Comparison of ENCODE assay signal across 8 mouse cellular contexts in genomic region chr13:21172241-21173027, GRCm38 (mm10). TPM values are rescaled to one million over a fixed set of nuclear protein-coding genes. Genes with fewer than 3 reads are reported as not detected.
DNase-seq lines count a peak whose midpoint lies in the region; ATAC-seq and TF ChIP-seq lines count a peak whose summit lies in the region.

No protein-coding gene starts in this region.

- peaks cover 0 to 7% of the 10 kb centered on the region in 2 experiments; a peak in 2 of 4 replicates for H3K4me1 ChIP-seq in MEL (ENCODE audit: control insufficient read depth in 1 of 2, insufficient read depth in 2 of 2, low read length in 2 of 2)
- peaks cover 35% of the 10 kb centered on the region for H3K4me1 ChIP-seq in forebrain, embryonic 10.5 days
- peaks cover 15% of the 10 kb centered on the region for H3K4me1 ChIP-seq in heart, embryonic 16.5 days (ENCODE audit: control insufficient read depth, insufficient read depth, low read length)
- H3K4me1 ChIP-seq in lung, embryonic 14.5 days (ENCODE audit: insufficient read depth): no peaks in the 10 kb centered on the region
- peaks cover 31% of the 10 kb centered on the region; the same call in 1 of the 2 replicates for H3K4me1 ChIP-seq in neural tube, embryonic 15.5 days

- no peak for TF ChIP-seq RAD21 in MEL (IDR thresholded peaks at IDR 0.05; ENCODE audit: low read depth, low read length)

- DNase-seq in MEL (ENCODE audit: low read depth, low spot score): peak; percentile 97
- peak; percentile 84 for DNase-seq in c-Kit-positive CD71-positive TER-119-negative erythroid progenitor cells, embryonic 14.5 days (ENCODE audit: low read depth)
- DNase-seq in forebrain, embryonic 10.5 days (ENCODE audit: extremely low spot score, low spot score): peak; percentile 84
- peak; percentile 68 to 78 for DNase-seq in kidney, postnatal 4 days
- peak; percentile 94 for DNase-seq in lung, embryonic 14.5 days
- peak; percentile 89 for DNase-seq in yolk sac, embryonic 10.5 days (ENCODE audit: low spot score)

- peaks cover 0 to 9% of the 10 kb centered on the region in 2 experiments; a peak in 2 of 4 replicates for H3K36me3 ChIP-seq in MEL (ENCODE audit: control insufficient read depth in 1 of 2, insufficient read depth in 2 of 2, low read length in 2 of 2)
- no peaks in the 10 kb centered on the region for H3K36me3 ChIP-seq in forebrain, embryonic 10.5 days (replicated peaks)
- H3K36me3 ChIP-seq in heart, embryonic 16.5 days (ENCODE audit: control insufficient read depth, insufficient read depth): no peaks in the 10 kb centered on the region
- no peaks in the 10 kb centered on the region for H3K36me3 ChIP-seq in lung, embryonic 14.5 days (ENCODE audit: insufficient read depth)
- H3K36me3 ChIP-seq in neural tube, embryonic 15.5 days: no peaks in the 10 kb centered on the region

- TF ChIP-seq CTCF in MEL (IDR thresholded peaks at IDR 0.05 in 2 of 3, conservative IDR thresholded peaks at IDR 0.05 in 1 of 3; ENCODE audit: control insufficient read depth in 1 of 3, insufficient read depth in 1 of 3, low read depth in 2 of 3, low read length in 3 of 3, poor library complexity in 1 of 3, severe bottlenecking in 1 of 3): 0 out of 6 replicates have a peak, but pooled peaks of 1 of the 3 experiments have one; percentile 8
- TF ChIP-seq CTCF in lung, embryonic 14.5 days (IDR thresholded peaks at IDR 0.05; ENCODE audit: low read depth): no peak

- H3K27ac ChIP-seq in MEL (ENCODE audit: control insufficient read depth, low read depth, low read length): no peak overlapping the region
- H3K27ac ChIP-seq in forebrain, embryonic 10.5 days: peak overlapping the region; percentile 82; the same call in 1 of the 2 replicates
- H3K27ac ChIP-seq in heart, embryonic 16.5 days (ENCODE audit: low read length): peak overlapping the region; percentile 75
- peak overlapping the region; percentile 81; the same call in 1 of the 2 replicates for H3K27ac ChIP-seq in lung, embryonic 14.5 days (ENCODE audit: low read depth)
- H3K27ac ChIP-seq in neural tube, embryonic 15.5 days (replicated peaks): peak overlapping the region; percentile 46; the same call in 1 of the 2 replicates

- no peak for TF ChIP-seq POLR2A in MEL (IDR thresholded peaks at IDR 0.05; ENCODE audit: control insufficient read depth in 1 of 2, insufficient read depth in 1 of 2, low read depth in 1 of 2, low read length in 2 of 2, poor library complexity in 1 of 2)

- ATAC-seq in heart, embryonic 16.5 days (replicated peaks; ENCODE audit: extremely low read depth, insufficient read depth, low FRiP score): peak; percentile 55
- ATAC-seq in lung, embryonic 14.5 days (ENCODE audit: insufficient read depth): peak; percentile 53
- peak; percentile 65 for ATAC-seq in neural tube, embryonic 15.5 days (ENCODE audit: low FRiP score)

- no peaks in the 10 kb centered on the region for H3K9me3 ChIP-seq in MEL (replicated peaks; ENCODE audit: insufficient read depth, low read length)
- no peaks in the 10 kb centered on the region for H3K9me3 ChIP-seq in forebrain, embryonic 10.5 days
- no peaks in the 10 kb centered on the region for H3K9me3 ChIP-seq in heart, embryonic 16.5 days (replicated peaks; ENCODE audit: control insufficient read depth, low read length)
- H3K9me3 ChIP-seq in lung, embryonic 14.5 days (ENCODE audit: low read depth, low read length): no peaks in the 10 kb centered on the region
- H3K9me3 ChIP-seq in neural tube, embryonic 15.5 days (replicated peaks): no peaks in the 10 kb centered on the region

- H3K27me3 ChIP-seq in MEL (ENCODE audit: control insufficient read depth in 1 of 2, insufficient read depth in 2 of 2, low read length in 2 of 2): no peaks in the 10 kb centered on the region
- no peaks in the 10 kb centered on the region for H3K27me3 ChIP-seq in forebrain, embryonic 10.5 days (ENCODE audit: poor library complexity, severe bottlenecking)
- no peaks in the 10 kb centered on the region for H3K27me3 ChIP-seq in heart, embryonic 16.5 days (ENCODE audit: control insufficient read depth, insufficient read depth, low read length)
- H3K27me3 ChIP-seq in lung, embryonic 14.5 days (ENCODE audit: insufficient read depth, low read length): no peaks in the 10 kb centered on the region
- no peaks in the 10 kb centered on the region for H3K27me3 ChIP-seq in neural tube, embryonic 15.5 days (replicated peaks)

- H3K4me2 ChIP-seq in heart, embryonic 16.5 days (ENCODE audit: low read depth, low read length): peak overlapping the region; percentile 85
- H3K4me2 ChIP-seq in lung, embryonic 14.5 days: peak overlapping the region; percentile 99
- H3K4me2 ChIP-seq in neural tube, embryonic 15.5 days: peak overlapping the region; percentile 92

- TF ChIP-seq EP300 in MEL (IDR thresholded peaks at IDR 0.05; ENCODE audit: low read depth in 1 of 2, low read length in 2 of 2): no peak

- WGBS in forebrain, embryonic 10.5 days: under 1% methylated on average over 16 of the region's 16 CpGs
- under 1% methylated on average over 16 of the region's 16 CpGs for WGBS in heart, embryonic 16.5 days
- WGBS in lung, embryonic 14.5 days: 1% methylated on average over 16 of the region's 16 CpGs
- WGBS in neural tube, embryonic 15.5 days: under 1% methylated on average over 16 of the region's 16 CpGs

- peak overlapping the region; percentile 61 to 92 for H3K4me3 ChIP-seq in MEL (ENCODE audit: control insufficient read depth in 1 of 2, insufficient read depth in 1 of 2, low read depth in 2 of 2, low read length in 2 of 2)
- H3K4me3 ChIP-seq in forebrain, embryonic 10.5 days: peak overlapping the region; percentile 63
- H3K4me3 ChIP-seq in heart, embryonic 16.5 days (ENCODE audit: low read length): peak overlapping the region; percentile 58
- peak overlapping the region; percentile 39 for H3K4me3 ChIP-seq in lung, embryonic 14.5 days (ENCODE audit: low read depth, low read length)
- H3K4me3 ChIP-seq in neural tube, embryonic 15.5 days (replicated peaks): peak overlapping the region; percentile 62

- H3K79me2 ChIP-seq in MEL (ENCODE audit: control insufficient read depth, insufficient read depth, low read length, poor library complexity): no peaks in the 10 kb centered on the region

- peak overlapping the region; percentile 72 for H3K9ac ChIP-seq in MEL (ENCODE audit: control insufficient read depth, low read depth, low read length, poor library complexity, severe bottlenecking)
- H3K9ac ChIP-seq in heart, embryonic 16.5 days (ENCODE audit: low read length): peak overlapping the region; percentile 65
- H3K9ac ChIP-seq in lung, embryonic 14.5 days: no peak overlapping the region; the same call in 1 of the 2 replicates
- H3K9ac ChIP-seq in neural tube, embryonic 15.5 days (replicated peaks): peak overlapping the region; percentile 20; the same call in 1 of the 2 replicates

TF ChIP-seq in MEL, 35 proteins besides CTCF, POLR2A, EP300 and RAD21:
- no peak for TF ChIP-seq JUND (IDR thresholded peaks at IDR 0.05; ENCODE audit: low read depth, low read length)
- 0 out of 2 replicates have a peak, but pooled peaks have one; percentile 28 for TF ChIP-seq GATA1 (IDR thresholded peaks at IDR 0.05; ENCODE audit: low read depth, low read length)

RNA-seq across cellular contexts. Expression of gene Trim27, which starts 6.8 kb away (rescaled TPM):
- 257 and 258 TPM in 2 replicates for total RNA-seq in MEL (2012; rRNA removed)
- 100 to 1,000 TPM; 311 to 339 TPM for polyA plus RNA-seq in MEL (2012; ENCODE audit: insufficient read depth in 1 of 2, insufficient read length in 2 of 2, low read depth in 1 of 2, low replicate concordance in 2 of 2, missing spikeins in 1 of 2)
- 169 and 173 TPM in 2 replicates for polyA plus RNA-seq in forebrain, embryonic 10.5 days (2016; fragmentation: Nextera tagmentation; extraction: Ambion mirVana)
- 72.4 and 72.8 TPM in 2 replicates for polyA plus RNA-seq in heart, embryonic 16.5 days (2015; fragmentation: Nextera tagmentation; extraction: Ambion mirVana)
- polyA plus RNA-seq in lung, embryonic 14.5 days (2014; fragmentation: Nextera tagmentation; extraction: Ambion mirVana): 158 and 173 TPM in 2 replicates
- polyA plus RNA-seq in neural tube, embryonic 15.5 days (2015; fragmentation: Nextera tagmentation; extraction: Ambion mirVana): 76.1 and 94.7 TPM in 2 replicates

RNA-seq across cellular contexts. Expression of gene Olfr1368, which starts 26.8 kb away (rescaled TPM):
- total RNA-seq in MEL (2012; rRNA removed): not detected in 2 replicates
- not detected for polyA plus RNA-seq in MEL (2012; ENCODE audit: insufficient read depth in 1 of 2, insufficient read length in 2 of 2, low read depth in 1 of 2, low replicate concordance in 2 of 2, missing spikeins in 1 of 2)
- not detected in 2 replicates for polyA plus RNA-seq in forebrain, embryonic 10.5 days (2016; fragmentation: Nextera tagmentation; extraction: Ambion mirVana)
- not detected in 2 replicates for polyA plus RNA-seq in heart, embryonic 16.5 days (2015; fragmentation: Nextera tagmentation; extraction: Ambion mirVana)
- polyA plus RNA-seq in lung, embryonic 14.5 days (2014; fragmentation: Nextera tagmentation; extraction: Ambion mirVana): not detected in 2 replicates
- not detected in 2 replicates for polyA plus RNA-seq in neural tube, embryonic 15.5 days (2015; fragmentation: Nextera tagmentation; extraction: Ambion mirVana)

RNA-seq across cellular contexts. Expression of gene Olfr263, which starts 43.0 kb away (rescaled TPM):
- total RNA-seq in MEL (2012; rRNA removed): not detected in 2 replicates
- polyA plus RNA-seq in MEL (2012; ENCODE audit: insufficient read depth in 1 of 2, insufficient read length in 2 of 2, low read depth in 1 of 2, low replicate concordance in 2 of 2, missing spikeins in 1 of 2): not detected
- not detected in 2 replicates for polyA plus RNA-seq in forebrain, embryonic 10.5 days (2016; fragmentation: Nextera tagmentation; extraction: Ambion mirVana)
- polyA plus RNA-seq in heart, embryonic 16.5 days (2015; fragmentation: Nextera tagmentation; extraction: Ambion mirVana): not detected in 2 replicates
- polyA plus RNA-seq in lung, embryonic 14.5 days (2014; fragmentation: Nextera tagmentation; extraction: Ambion mirVana): not detected in 2 replicates
- not detected in 2 replicates for polyA plus RNA-seq in neural tube, embryonic 15.5 days (2015; fragmentation: Nextera tagmentation; extraction: Ambion mirVana)
